Mouse (Mus musculus) stomach, embryonic 14.5 days (tissue): ENCODE measurements at regions not wholly inside any gene's neighbourhood (a gene's known extent, or its start where the extent isn't known, plus 50 kb on each side); places are given as distances from the start of the nearest gene placed in this dataset.
"Not testable (repeated sequence)": the region's sequence is repeated elsewhere in the genome, so short reads cannot be mapped to it uniquely, and the experiment has no call there.

Experiments used
- ATAC-seq: fragments of 200-750 bp; cut with Nextera tagmentation; 2 replicates; pipeline ENCODE4 v1.8.0; 2017; ENCODE audit warnings: low read depth, moderate TSS enrichment; ENCODE audit not compliant: insufficient number of reproducible peaks, insufficient read depth, low FRiP score
- H3K27ac ChIP-seq: fragments of 300-500 bp; sonication (generic); 2 replicates; pipeline ENCODE4 v1.5.1; 2014; ENCODE audit warnings: mild to moderate bottlenecking, low read length, moderate library complexity, mixed read lengths
- H3K27me3 ChIP-seq: fragments of 300-500 bp; sonication (generic); 2 replicates; pipeline ENCODE4 v1.6.1; 2014; ENCODE audit warnings: low read length, control low read depth, mixed read lengths; ENCODE audit not compliant: control insufficient read depth, insufficient read depth
- H3K36me3 ChIP-seq: fragments of 300-500 bp; sonication (generic); 2 replicates; pipeline ENCODE4 v1.6.1; 2014; ENCODE audit warnings: mild to moderate bottlenecking, control low read depth, low read length, moderate library complexity, mixed read lengths; ENCODE audit not compliant: control insufficient read depth, insufficient read depth
- H3K4me1 ChIP-seq: fragments of 300-500 bp; sonication (generic); 2 replicates; pipeline ENCODE4 v1.6.1; 2014; ENCODE audit warnings: low read length, control low read depth, mixed read lengths; ENCODE audit not compliant: control insufficient read depth, insufficient read depth
- H3K4me2 ChIP-seq: fragments of 300-500 bp; sonication (generic); replicated peaks from 2 replicates; pipeline ENCODE4 v1.6.1; 2014; ENCODE audit warnings: low read depth, low read length, control low read depth
- H3K4me3 ChIP-seq: fragments of 300-500 bp; sonication (generic); 2 replicates; pipeline ENCODE4 v1.5.1; 2014; ENCODE audit warnings: low read depth, low read length, control low read depth
- H3K9ac ChIP-seq: fragments of 300-500 bp; sonication (generic); replicated peaks from 2 replicates; pipeline ENCODE4 v1.6.1; 2014; ENCODE audit warnings: low read depth, mild to moderate bottlenecking, control low read depth, low read length, moderate library complexity, mixed read lengths
- H3K9me3 ChIP-seq: fragments of 300-500 bp; sonication (generic); 2 replicates; pipeline ENCODE4 v1.6.1; 2016; ENCODE audit warnings: low read depth, low read length, control low read depth; ENCODE audit not compliant: control insufficient read depth
- WGBS: fragments of 180-500 bp; shearing (Covaris S2); extraction: QIAGEN DNeasy Blood & Tissue Kit; methylation state at CpG from one replicate; pipeline ENCODE4 v1.1.7; 2014; 5-methylcytosine and 5-hydroxymethylcytosine counted together

DNA sequence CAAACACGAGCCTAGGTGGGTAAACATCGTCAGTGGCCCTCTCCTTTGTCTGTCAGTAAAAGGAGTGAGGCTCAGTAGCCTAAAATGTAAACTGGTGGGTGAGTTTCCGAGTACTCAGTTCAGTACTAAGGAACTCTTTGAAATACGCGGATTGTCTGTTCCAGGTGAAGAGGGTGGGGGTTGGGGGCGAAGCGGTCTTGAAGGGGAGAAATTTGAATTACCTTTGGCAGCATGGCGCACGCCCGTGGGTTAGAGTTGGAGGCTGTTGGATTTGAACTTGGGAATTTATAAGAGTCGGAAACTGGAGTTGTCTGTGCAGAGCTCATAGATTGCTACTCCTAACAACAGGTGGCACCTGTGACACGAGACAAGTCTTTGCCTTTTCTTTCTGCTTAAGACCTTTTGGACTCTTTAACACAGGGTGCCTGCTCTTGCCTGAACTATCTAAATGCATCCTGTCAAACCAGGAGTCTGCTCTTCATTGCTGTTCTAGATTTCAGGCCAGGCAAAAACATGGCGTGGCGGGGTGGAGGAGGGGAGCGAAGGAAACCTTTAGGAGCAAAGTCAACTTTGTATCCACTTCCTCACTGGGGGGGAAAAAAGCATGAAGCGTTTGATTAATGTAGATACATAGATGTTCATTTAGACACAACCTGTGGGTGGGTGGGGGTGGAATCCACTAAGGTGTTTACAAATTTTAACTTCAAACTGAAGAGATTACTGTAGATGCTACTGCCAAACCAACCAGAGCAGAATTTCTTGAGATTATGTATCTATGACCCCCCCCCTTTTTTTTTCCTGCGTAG, 89.0 kb upstream of the Rpl34 start:
- Histone ChIP-seq H3K9me3 (no peaks in the 10 kb centered on the region), H3K4me2 (peak overlapping the region; percentile 48), H3K9ac (no peak overlapping the region), H3K4me3 (peak overlapping the region; percentile 24), H3K36me3 (no peaks in the 10 kb centered on the region), H3K27ac (no peak overlapping the region), H3K4me1 (no peaks in the 10 kb centered on the region), H3K27me3 (no peaks in the 10 kb centered on the region)
- peak; percentile 56; the same call in 1 of the 2 replicates for ATAC-seq
- WGBS, result 37% methylated on average over 17 of the region's 17 CpGs

DNA sequence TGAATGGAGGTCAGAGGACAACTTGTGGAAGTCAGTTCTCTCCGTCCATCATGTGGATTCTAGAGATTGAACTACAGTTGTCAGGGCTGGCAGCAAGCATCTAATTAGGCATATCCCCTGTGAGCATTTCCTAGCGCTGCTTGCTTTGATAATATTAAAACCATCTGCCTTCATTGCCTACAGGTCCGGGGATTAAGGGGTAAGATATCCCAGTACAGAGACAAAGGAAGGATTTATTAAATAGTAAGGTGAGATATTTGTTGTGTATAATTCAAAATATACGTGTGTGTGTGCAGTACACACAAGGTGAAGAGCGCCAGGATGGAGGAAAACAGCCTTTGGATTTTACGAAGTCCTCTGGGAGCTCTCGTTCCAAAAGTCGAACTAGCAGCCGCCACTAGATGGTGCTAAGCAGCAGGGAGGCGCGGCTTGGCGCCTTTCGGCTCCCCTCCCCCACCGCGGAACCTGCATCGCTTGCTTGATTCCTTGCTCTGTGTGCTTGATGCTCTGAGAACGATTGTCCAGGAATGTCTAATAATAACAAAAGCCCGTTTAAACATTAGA, 88.4 kb upstream of the Rpl34 start:
- Histone ChIP-seq H3K27me3 (no peaks in the 10 kb centered on the region), H3K27ac (no peak overlapping the region), H3K4me2 (peak overlapping the region; percentile 48), H3K4me3 (peak overlapping the region; percentile 24), H3K9ac (no peak overlapping the region), H3K36me3 (no peaks in the 10 kb centered on the region), H3K4me1 (no peaks in the 10 kb centered on the region), H3K9me3 (no peaks in the 10 kb centered on the region)
- peak; percentile 53; the same call in 1 of the 2 replicates for ATAC-seq
- 5% methylated on average over 18 of the region's 18 CpGs for WGBS

DNA sequence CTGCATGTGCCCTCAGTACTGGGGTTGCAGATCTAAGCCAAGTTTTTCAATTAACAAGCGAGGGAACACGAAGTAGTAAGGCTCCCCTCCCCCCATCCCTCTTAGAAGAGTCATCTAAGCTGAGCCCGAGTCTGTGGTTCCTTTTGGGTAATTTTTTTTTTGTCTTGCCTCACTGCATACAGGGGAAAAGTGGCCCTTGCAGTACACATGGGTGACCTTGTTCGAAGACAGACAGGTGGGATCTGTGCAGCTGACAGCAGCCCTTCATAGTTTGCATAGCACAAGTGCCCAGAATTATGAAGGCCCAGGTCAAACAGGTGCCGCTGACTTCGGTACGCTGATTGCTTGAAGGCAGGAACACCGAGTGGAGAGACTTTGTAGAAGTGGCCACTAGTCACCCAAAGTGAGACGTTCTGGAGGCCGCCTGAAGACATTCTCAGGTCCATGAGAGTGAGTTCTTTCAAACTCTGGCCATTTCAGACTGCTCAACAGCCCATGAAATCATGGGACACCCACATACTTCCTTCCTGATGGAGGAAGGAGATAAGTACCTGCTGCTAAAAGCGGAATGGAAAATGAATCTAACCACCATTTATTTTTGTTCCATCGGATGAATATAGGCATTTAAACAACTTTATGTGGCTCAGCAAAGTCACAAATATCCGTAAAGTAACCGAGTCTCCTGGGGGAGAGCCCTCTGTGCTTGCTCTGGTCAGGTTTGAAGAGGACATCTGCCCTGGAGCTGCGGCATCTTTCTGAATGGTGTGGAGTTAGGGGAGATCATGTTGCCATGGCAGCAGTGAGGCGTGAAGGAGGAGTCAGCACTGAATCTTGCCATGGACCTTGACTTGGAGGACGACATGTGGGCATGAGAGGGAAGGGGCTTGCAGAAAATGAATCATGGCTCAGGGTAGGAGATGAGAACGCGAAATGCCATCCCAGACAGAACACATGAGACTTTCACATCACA, 79.8 kb upstream of the Rpl34 start:
- no peaks in the 10 kb centered on the region for H3K9me3 ChIP-seq
- H3K36me3 ChIP-seq, result no peaks in the 10 kb centered on the region
- no peak for ATAC-seq
- no peak overlapping the region for H3K27ac ChIP-seq
- no peaks in the 10 kb centered on the region for H3K27me3 ChIP-seq
- no peaks in the 10 kb centered on the region for H3K4me1 ChIP-seq
- no peak overlapping the region for H3K4me3 ChIP-seq
- H3K9ac ChIP-seq, result no peak overlapping the region
- 67% methylated on average over 19 of the region's 19 CpGs for WGBS
- H3K4me2 ChIP-seq, result no peak overlapping the region

DNA sequence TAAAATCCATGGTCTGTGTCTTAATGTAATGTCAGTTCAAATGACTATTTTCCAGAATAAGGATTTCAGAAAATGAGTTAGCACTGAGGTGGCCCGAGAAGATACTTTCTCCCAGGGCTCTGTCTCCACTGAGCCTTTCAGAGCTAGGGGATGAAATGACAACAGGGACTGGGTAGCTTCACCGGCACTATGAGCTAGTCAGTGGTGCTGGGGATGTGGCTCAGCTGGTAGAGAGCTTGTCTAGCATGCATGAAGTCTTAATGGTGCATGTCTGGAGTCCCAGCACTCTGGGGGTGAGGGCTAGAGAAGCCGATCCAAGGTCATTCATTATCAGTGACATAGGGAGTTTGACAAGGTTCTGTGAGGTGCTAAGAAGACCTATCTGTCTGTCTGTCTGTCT, 75.1 kb upstream of the Rpl34 start:
- no peak overlapping the region for H3K4me3 ChIP-seq
- no peaks in the 10 kb centered on the region for H3K36me3 ChIP-seq
- no peak for ATAC-seq
- 83% methylated on average over 3 of the region's 3 CpGs for WGBS
- no peak overlapping the region for H3K27ac ChIP-seq
- H3K27me3 ChIP-seq, result no peaks in the 10 kb centered on the region
- H3K9me3 ChIP-seq, result no peaks in the 10 kb centered on the region
- no peak overlapping the region for H3K9ac ChIP-seq
- no peaks in the 10 kb centered on the region for H3K4me1 ChIP-seq
- H3K4me2 ChIP-seq, result no peak overlapping the region

DNA sequence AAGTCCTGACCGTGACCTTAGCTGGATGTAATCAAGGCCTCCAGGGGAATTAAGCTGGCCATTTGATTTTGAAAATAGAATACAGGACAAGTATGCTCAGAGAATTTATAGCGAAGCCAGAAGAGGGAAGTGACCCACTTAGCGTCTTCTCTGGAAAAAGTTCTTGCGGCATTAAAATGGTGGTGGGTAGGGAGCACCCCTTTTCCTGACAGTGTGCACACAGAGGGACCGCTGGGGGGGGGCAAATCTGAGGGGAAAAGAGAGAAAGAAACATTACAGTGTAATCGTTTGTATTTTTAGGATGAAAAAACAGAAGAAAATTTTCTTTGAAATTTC, 74.1 kb upstream of the Rpl34 start:
- no peak overlapping the region for H3K4me2 ChIP-seq
- H3K9me3 ChIP-seq, result no peaks in the 10 kb centered on the region
- H3K27ac ChIP-seq, result no peak overlapping the region
- WGBS, result 67% methylated on average over 6 of the region's 6 CpGs
- ATAC-seq, result no peak
- no peaks in the 10 kb centered on the region for H3K4me1 ChIP-seq
- H3K9ac ChIP-seq, result no peak overlapping the region
- H3K4me3 ChIP-seq, result no peak overlapping the region
- no peaks in the 10 kb centered on the region for H3K36me3 ChIP-seq
- no peaks in the 10 kb centered on the region for H3K27me3 ChIP-seq

DNA sequence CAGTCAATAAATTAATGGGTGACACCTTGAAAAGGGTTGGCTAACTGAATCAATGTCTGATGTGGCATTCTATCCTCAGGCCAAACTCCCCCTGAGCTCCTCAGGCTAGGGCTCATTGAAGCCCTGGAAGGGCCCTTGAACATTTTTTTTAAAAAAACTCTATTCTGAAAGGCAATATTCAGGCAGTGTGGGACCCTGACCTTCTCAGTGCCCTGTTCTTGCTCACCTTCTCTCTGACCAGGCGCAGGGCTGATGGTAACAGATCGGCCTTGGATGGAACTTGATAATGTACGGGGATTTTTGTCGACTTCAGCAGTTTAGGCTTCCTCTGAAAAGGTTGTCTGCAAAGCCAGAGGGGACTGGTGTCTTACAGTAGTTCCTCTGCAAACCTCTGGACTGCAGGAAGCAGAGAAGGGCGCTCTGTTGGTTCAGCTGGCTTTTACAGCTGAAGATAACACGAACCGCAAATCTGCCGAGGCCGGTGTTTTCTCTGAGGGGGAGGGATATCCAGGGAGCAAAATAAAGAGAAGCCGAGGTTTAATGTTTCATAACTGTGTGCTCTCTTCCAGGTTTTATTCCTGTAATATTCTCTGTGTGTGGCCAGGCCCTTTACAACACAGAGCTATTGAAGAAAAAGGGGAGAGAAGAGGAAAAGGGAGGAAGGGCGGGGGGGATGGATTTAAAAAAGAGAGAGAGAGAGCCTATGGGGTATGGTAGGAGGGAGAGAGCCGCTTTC, 73.6 kb upstream of the Rpl34 start:
- Histone ChIP-seq H3K9me3 (no peaks in the 10 kb centered on the region), H3K4me3 (no peak overlapping the region), H3K9ac (no peak overlapping the region), H3K4me1 (no peaks in the 10 kb centered on the region), H3K36me3 (no peaks in the 10 kb centered on the region), H3K27me3 (no peaks in the 10 kb centered on the region), H3K27ac (no peak overlapping the region), H3K4me2 (no peak overlapping the region)
- 0 out of 2 replicates have a peak, but pooled peaks have one; percentile 37 for ATAC-seq
- 34% methylated on average over 12 of the region's 12 CpGs for WGBS

DNA sequence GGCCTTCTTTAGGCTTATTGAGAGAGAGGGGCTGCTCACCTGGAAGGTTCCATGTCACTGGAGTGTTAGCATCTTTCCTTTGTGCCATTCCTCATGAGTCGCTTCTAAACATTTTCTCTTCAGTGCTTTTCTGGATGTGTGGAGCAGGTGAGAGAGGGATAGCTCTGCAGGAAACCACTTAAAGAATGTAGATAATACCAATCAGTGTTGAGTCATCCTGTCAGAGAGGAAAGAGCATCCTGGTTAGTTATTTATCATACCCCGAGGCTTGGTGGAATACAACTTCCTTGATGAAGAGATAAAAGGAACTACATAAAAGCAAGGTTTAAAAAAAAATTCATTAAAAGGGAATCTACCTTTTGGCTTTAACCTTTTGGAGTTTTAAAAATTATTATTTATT, 69.8 kb upstream of the Rpl34 start:
- 55% methylated on average over 2 of the region's 2 CpGs for WGBS
- no peak for ATAC-seq
- no peaks in the 10 kb centered on the region for H3K27me3 ChIP-seq

DNA sequence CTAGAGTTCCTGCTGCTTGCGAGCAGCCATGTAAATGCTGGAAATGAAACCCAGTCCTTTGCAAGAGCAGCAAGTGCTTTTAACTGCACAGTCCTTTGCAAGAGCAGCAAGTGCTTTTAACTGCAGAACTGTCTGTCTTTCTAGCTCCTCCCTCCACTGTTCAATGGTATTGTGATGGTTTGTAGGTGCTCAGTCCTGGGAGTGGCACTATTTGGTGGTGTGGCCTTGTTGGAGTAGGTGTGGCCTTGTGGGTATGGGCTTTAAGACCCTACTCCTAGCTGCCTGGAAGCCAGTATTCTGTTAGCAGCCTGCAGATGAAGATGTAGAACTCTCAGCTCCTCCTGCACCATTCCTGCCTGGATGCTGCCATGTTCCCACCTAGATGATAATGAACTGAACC, 67.8 kb upstream of the Rpl34 start:
- not testable (repeated sequence) for H3K9ac ChIP-seq, H3K36me3 ChIP-seq, ATAC-seq, H3K9me3 ChIP-seq, H3K27ac ChIP-seq, H3K4me2 ChIP-seq, H3K4me3 ChIP-seq, H3K4me1 ChIP-seq, H3K27me3 ChIP-seq
- WGBS, result 76% methylated on average over 1 of the region's 1 CpGs

More for the DNA sequence above, 69.8 kb upstream of the Rpl34 start:
- Histone ChIP-seq H3K4me1 (no peaks in the 10 kb centered on the region), H3K4me3 (no peak overlapping the region), H3K9ac (no peak overlapping the region), H3K36me3 (no peaks in the 10 kb centered on the region), H3K9me3 (no peaks in the 10 kb centered on the region), H3K27ac (no peak overlapping the region), H3K4me2 (no peak overlapping the region)
